Mouse (Mus musculus): ENCODE measurements around the gene Plekhs1.

GRCm38 (mm10) chr19:56448784-56449183 lies 12.7 kb upstream of the Plekhs1 start:
- TF ChIP-seq CTCF (IDR thresholded peaks at IDR 0.05; ENCODE audit: low read depth, low read length) (no peak), GATA1 (IDR thresholded peaks at IDR 0.05; ENCODE audit: borderline replicate concordance, low read length) (no peak), TAL1 (conservative IDR thresholded peaks at IDR 0.05; ENCODE audit: low read depth, low read length) (no peak), POLR2AphosphoS5 (IDR thresholded peaks at IDR 0.05; ENCODE audit: insufficient replicate concordance, low read depth, low read length) (no peak), GATA2 (IDR thresholded peaks at IDR 0.05; ENCODE audit: borderline replicate concordance, low read depth, low read length) (no peak)
